Mouse (Mus musculus): ENCODE measurements around the gene Flot1.

Gene Flot1

GRCm38 (mm10) chr17:35866911-35867890 lies 44.2 kb downstream of the Flot1 start:
- no peak for DNase-seq (ENCODE audit: low spot score)

DNA sequence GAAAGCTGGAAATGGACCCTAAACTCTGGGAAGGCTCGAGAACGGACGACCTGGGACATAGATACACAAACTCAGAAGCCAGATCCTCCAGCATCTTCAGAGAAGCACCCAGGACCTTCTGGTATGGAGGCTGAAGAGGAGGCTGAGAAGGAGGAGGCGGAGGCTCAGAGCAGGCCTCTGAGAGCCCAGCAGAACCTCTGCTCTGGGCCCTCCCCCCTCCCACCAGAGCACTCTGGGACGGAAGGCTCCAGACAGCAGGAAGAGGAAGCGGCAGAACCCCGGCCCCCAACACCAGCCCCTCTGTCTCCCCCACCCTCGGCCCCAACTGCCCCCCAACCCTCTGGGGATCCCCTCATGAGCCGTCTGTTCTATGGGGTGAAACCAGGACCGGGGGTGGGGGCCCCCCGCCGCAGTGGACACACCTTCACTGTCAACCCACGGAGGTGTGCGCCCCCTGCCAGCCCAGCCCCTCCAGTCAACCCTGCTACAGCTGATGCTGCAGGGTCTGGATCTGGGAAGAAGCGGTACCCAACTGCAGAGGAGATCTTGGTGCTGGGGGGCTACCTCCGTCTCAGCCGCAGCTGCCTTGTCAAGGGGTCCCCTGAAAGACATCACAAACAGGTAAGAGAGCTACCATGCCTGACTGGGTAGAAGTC lies 45.3 kb downstream of the Flot1 start:
- no peak for DNase-seq (ENCODE audit: low spot score)

DNA sequence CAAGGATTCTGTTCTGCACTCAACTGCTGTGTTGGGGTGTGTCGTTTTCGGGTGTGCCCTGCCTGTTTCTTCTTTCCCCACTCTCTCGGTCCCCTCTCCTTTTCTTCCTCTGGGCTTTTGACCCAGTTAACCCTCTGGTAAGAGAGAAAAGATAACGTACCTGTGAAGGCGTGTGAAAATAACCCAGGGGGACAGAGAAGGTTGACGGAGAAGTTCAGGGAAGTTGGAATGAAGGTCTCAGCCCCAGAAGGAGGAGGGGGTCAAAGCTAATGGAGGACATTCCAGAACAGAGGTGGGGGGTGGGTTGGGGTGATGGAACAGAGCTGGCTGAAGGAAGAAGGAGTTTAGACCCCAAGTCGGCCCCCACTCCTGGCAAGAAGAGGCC lies 45.9 kb downstream of the Flot1 start:
- DNase-seq (ENCODE audit: low spot score) = no peak

- DNase-seq (ENCODE audit: low spot score) = no peak
Observed at GRCm38 (mm10) chr17:35869346-35870067, 46.5 kb downstream of the Flot1 start.

GRCm38 (mm10) chr17:35870151-35870883 lies 47.3 kb downstream of the Flot1 start:
- DNase-seq (ENCODE audit: low spot score) = no peak

DNA sequence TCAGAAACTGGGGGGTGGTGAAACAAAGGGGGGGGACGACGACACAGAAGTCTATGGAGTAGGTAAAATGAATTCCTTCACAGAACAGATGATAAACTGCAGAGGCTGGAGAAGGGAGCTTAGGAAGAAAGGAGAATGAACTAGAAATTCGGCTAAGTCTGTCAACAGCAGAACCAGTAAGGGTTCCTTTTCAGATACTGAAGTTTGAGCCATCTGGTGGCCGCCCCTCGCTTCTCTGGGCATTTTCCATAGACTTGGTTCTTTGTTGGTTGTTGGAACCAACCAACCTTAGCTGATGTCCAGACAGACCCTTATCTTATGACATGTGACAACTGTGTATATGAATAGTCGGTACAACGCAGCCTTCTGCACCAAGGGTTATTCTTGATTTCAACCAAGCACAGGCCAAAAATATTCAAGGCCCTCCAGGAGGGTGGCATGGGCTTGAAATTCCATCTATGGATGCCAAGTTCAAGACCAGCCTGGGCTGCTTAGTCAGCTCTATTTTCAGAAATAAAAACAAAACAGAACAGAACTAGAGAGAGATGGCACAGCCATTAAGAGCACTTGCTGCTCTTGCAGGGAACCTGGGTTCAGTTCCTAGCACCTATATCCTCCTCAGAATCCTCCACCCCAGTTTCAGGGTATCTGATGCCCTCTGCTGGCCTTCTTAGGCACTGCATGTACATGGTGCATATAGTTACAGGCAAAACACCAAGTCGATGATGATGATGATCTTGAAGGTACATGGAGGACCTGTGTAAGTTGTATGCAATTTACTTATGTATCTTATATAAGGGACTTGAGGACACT lies 48.1 kb downstream of the Flot1 start:
- DNase-seq (ENCODE audit: low spot score) = no peak

- peak; percentile 71 for DNase-seq (ENCODE audit: low spot score)
Observed at GRCm38 (mm10) chr17:35873774-35874519, 50.9 kb downstream of the Flot1 start.

- DNase-seq (ENCODE audit: low spot score) = no peak
Observed at GRCm38 (mm10) chr17:35874721-35875120, 51.7 kb downstream of the Flot1 start.

- peak; percentile 90 for DNase-seq (ENCODE audit: low spot score)
Observed at GRCm38 (mm10) chr17:35879245-35880057, 56.4 kb downstream of the Flot1 start, which contains the start of gene Dhx16. Gene Dhx16, plus strand, starts transcription at chr17:35879819.
